Mouse (Mus musculus): ENCODE results near the gene Farp1. TPM values are rescaled to one million over a fixed set of nuclear protein-coding genes. Genes with fewer than 3 reads are reported as not detected.

Farp1 gene
- polyA plus RNA-seq, 1 experiment, result 44.4 TPM

DNA sequence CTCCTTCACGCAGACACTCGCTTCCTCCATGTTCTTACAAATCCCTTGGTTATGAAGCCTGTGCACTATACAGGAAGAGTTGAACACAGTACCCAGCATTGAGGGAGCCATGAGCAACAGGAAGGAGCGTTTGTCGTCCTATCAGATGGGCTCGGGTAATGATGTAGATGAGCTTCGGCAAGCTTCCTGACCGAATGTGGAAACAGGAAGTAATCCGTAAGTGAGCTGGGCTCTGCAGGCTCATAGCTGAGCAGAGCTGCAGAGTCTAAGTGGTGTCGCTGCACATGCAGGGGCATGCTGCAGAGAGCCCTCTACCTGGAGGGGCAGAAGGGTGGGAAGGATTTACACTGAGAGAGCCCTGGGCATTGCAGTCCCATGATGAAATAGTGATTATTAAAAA lies 140.4 kb downstream of the Farp1 start:
- no peak overlapping the region for H3K4me3 ChIP-seq (replicated peaks; ENCODE audit: insufficient read depth, low read depth, low read length)
- WGBS, result 89% methylated on average over 9 of the region's 9 CpGs

GRCm38 (mm10) chr14:121175861-121176260 lies 140.9 kb downstream of the Farp1 start:
- H3K27me3 ChIP-seq (ENCODE audit: control insufficient read depth, insufficient read depth, low read length), result no peaks in the 10 kb centered on the region
- no peak overlapping the region for H3K27ac ChIP-seq (ENCODE audit: insufficient read depth, low read length)
- DNase-seq, result peak; percentile 54 to 61
- H3K4me3 ChIP-seq (replicated peaks; ENCODE audit: insufficient read depth, low read depth, low read length), result no peak overlapping the region
- H3K4me1 ChIP-seq (ENCODE audit: control insufficient read depth, insufficient read depth, low read length), result peaks cover 22% of the 10 kb centered on the region
- no peak for TF ChIP-seq POLR2A (IDR thresholded peaks at IDR 0.05; ENCODE audit: borderline replicate concordance, insufficient read depth, low read length)
- TF ChIP-seq CTCF (IDR thresholded peaks at IDR 0.05; ENCODE audit: borderline replicate concordance, insufficient read depth, low read depth, low read length), result no peak
- WGBS, result 23% methylated on average over 4 of the region's 4 CpGs

More for the DNA sequence above, 140.4 kb downstream of the Farp1 start:
- Histone ChIP-seq H3K27me3 (ENCODE audit: control insufficient read depth, insufficient read depth, low read length) (no peaks in the 10 kb centered on the region), H3K4me1 (ENCODE audit: control insufficient read depth, insufficient read depth, low read length) (peaks cover 22% of the 10 kb centered on the region), H3K27ac (ENCODE audit: insufficient read depth, low read length) (no peak overlapping the region)
- DNase-seq, result no peak
- TF ChIP-seq POLR2A (IDR thresholded peaks at IDR 0.05; ENCODE audit: borderline replicate concordance, insufficient read depth, low read length) (no peak), CTCF (IDR thresholded peaks at IDR 0.05; ENCODE audit: borderline replicate concordance, insufficient read depth, low read depth, low read length) (no peak)

GRCm38 (mm10) chr14:121177907-121178306 lies 142.9 kb downstream of the Farp1 start:
- Histone ChIP-seq H3K27ac (ENCODE audit: insufficient read depth, low read length) (no peak overlapping the region), H3K4me3 (replicated peaks; ENCODE audit: insufficient read depth, low read depth, low read length) (no peak overlapping the region), H3K27me3 (ENCODE audit: control insufficient read depth, insufficient read depth, low read length) (no peaks in the 10 kb centered on the region), H3K4me1 (ENCODE audit: control insufficient read depth, insufficient read depth, low read length) (peaks cover 20% of the 10 kb centered on the region)
- no peak for TF ChIP-seq POLR2A (IDR thresholded peaks at IDR 0.05; ENCODE audit: borderline replicate concordance, insufficient read depth, low read length)
- no peak for TF ChIP-seq CTCF (IDR thresholded peaks at IDR 0.05; ENCODE audit: borderline replicate concordance, insufficient read depth, low read depth, low read length)
- DNase-seq, result no peak
- WGBS, result 89% methylated on average over 6 of the region's 6 CpGs

DNA sequence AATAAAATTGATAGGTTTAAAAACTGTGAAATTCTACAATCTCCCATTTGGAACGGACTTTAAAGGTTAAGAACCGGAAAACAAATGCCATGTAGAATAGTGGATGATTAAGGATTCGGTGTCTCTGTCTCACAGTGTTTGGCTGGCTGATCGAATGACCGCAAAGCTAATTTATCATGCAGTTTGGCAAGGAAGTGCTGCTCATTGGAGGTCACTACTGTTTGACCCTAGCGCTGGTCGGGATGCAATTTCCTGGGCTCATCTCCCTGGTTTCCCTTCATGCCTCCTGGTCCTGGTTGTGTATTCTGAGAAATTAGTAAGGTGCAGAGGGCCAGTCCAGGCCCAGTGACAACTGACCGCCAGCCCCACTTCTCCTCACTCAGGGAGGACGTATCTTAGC lies 145.6 kb downstream of the Farp1 start:
- no peak for DNase-seq
- Histone ChIP-seq H3K4me3 (replicated peaks; ENCODE audit: insufficient read depth, low read depth, low read length) (no peak overlapping the region), H3K4me1 (ENCODE audit: control insufficient read depth, insufficient read depth, low read length) (peaks cover 3% of the 10 kb centered on the region), H3K27me3 (ENCODE audit: control insufficient read depth, insufficient read depth, low read length) (no peaks in the 10 kb centered on the region), H3K27ac (ENCODE audit: insufficient read depth, low read length) (no peak overlapping the region)
- WGBS, result 88% methylated on average over 9 of the region's 9 CpGs
- TF ChIP-seq POLR2A (IDR thresholded peaks at IDR 0.05; ENCODE audit: borderline replicate concordance, insufficient read depth, low read length) (no peak), CTCF (IDR thresholded peaks at IDR 0.05; ENCODE audit: borderline replicate concordance, insufficient read depth, low read depth, low read length) (no peak)

GRCm38 (mm10) chr14:121181798-121182197 lies 146.8 kb downstream of the Farp1 start:
- Histone ChIP-seq H3K27me3 (ENCODE audit: control insufficient read depth, insufficient read depth, low read length) (no peaks in the 10 kb centered on the region), H3K4me3 (replicated peaks; ENCODE audit: insufficient read depth, low read depth, low read length) (no peak overlapping the region), H3K4me1 (ENCODE audit: control insufficient read depth, insufficient read depth, low read length) (no peaks in the 10 kb centered on the region), H3K27ac (ENCODE audit: insufficient read depth, low read length) (no peak overlapping the region)
- 85% methylated on average over 4 of the region's 4 CpGs for WGBS
- TF ChIP-seq CTCF (IDR thresholded peaks at IDR 0.05; ENCODE audit: borderline replicate concordance, insufficient read depth, low read depth, low read length) (no peak), POLR2A (IDR thresholded peaks at IDR 0.05; ENCODE audit: borderline replicate concordance, insufficient read depth, low read length) (no peak)
- no peak for DNase-seq

- H3K27ac ChIP-seq (ENCODE audit: insufficient read depth, low read length), result no peak overlapping the region
- 94% methylated on average over 8 of the region's 8 CpGs for WGBS
These were observed 148.0 kb downstream of the Farp1 start for GRCm38 (mm10) chr14:121182967-121183366.

GRCm38 (mm10) chr14:121183414-121184130 lies 148.6 kb downstream of the Farp1 start:
- DNase-seq, result peak in 1 of 2 experiments; percentile 32
- no peaks in the 10 kb centered on the region for H3K27me3 ChIP-seq (ENCODE audit: control insufficient read depth, insufficient read depth, low read length)
- WGBS, result 74% methylated on average over 8 of the region's 8 CpGs
- no peak overlapping the region for H3K4me3 ChIP-seq (replicated peaks; ENCODE audit: insufficient read depth, low read depth, low read length)
- TF ChIP-seq POLR2A (IDR thresholded peaks at IDR 0.05; ENCODE audit: borderline replicate concordance, insufficient read depth, low read length) (no peak), CTCF (IDR thresholded peaks at IDR 0.05; ENCODE audit: borderline replicate concordance, insufficient read depth, low read depth, low read length) (no peak)
- H3K27ac ChIP-seq (ENCODE audit: insufficient read depth, low read length), result no peak overlapping the region
- no peaks in the 10 kb centered on the region for H3K4me1 ChIP-seq (ENCODE audit: control insufficient read depth, insufficient read depth, low read length)

More at GRCm38 (mm10) chr14:121182967-121183366, 148.0 kb downstream of the Farp1 start:
- H3K4me3 ChIP-seq (replicated peaks; ENCODE audit: insufficient read depth, low read depth, low read length), result no peak overlapping the region
- TF ChIP-seq POLR2A (IDR thresholded peaks at IDR 0.05; ENCODE audit: borderline replicate concordance, insufficient read depth, low read length) (no peak), CTCF (IDR thresholded peaks at IDR 0.05; ENCODE audit: borderline replicate concordance, insufficient read depth, low read depth, low read length) (no peak)
- H3K27me3 ChIP-seq (ENCODE audit: control insufficient read depth, insufficient read depth, low read length), result no peaks in the 10 kb centered on the region
- no peaks in the 10 kb centered on the region for H3K4me1 ChIP-seq (ENCODE audit: control insufficient read depth, insufficient read depth, low read length)
- no peak for DNase-seq

DNA sequence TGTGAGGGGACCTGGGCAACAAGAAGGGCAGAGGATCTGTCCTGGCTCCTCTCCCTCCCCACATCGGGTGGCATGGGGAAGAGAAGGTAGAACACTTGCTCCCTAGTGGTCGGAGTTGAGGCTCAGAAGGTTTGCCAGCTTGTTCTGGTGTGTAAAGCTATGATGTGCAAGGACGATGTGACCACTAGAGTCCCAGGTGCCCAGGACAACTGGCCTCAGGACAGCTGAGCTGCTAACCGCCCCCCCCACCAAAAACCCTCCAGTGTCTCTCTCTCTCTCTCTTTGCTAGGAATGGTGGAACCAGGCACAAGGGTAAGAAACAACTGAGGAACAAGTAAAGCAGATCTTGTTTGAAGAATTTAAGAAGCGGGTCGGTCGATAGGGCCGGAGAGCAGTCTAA lies 149.4 kb downstream of the Farp1 start:
- no peak overlapping the region for H3K27ac ChIP-seq (ENCODE audit: insufficient read depth, low read length)
- no peak for DNase-seq
- no peak overlapping the region for H3K4me3 ChIP-seq (replicated peaks; ENCODE audit: insufficient read depth, low read depth, low read length)
- no peaks in the 10 kb centered on the region for H3K27me3 ChIP-seq (ENCODE audit: control insufficient read depth, insufficient read depth, low read length)
- WGBS, result 94% methylated on average over 8 of the region's 8 CpGs
- H3K4me1 ChIP-seq (ENCODE audit: control insufficient read depth, insufficient read depth, low read length), result no peaks in the 10 kb centered on the region
- TF ChIP-seq CTCF (IDR thresholded peaks at IDR 0.05; ENCODE audit: borderline replicate concordance, insufficient read depth, low read depth, low read length) (no peak), POLR2A (IDR thresholded peaks at IDR 0.05; ENCODE audit: borderline replicate concordance, insufficient read depth, low read length) (no peak)
